Mouse (Mus musculus) neural tube, embryonic 13.5 days (tissue): ENCODE results near the gene Dpysl5. TPM values are rescaled to one million over a fixed set of nuclear protein-coding genes. Genes with fewer than 3 reads are reported as not detected.

Experiments used
- ATAC-seq: fragments of 200-750 bp; cut with Nextera tagmentation; 2 replicates; pipeline ENCODE4 v1.8.0; 2017; ENCODE audit warnings: low read depth, mild to moderate bottlenecking, moderate TSS enrichment, moderate library complexity
- H3K27ac ChIP-seq: fragments of 300-500 bp; sonication (generic); replicated peaks from 2 replicates; pipeline ENCODE4 v1.5.1; 2015; ENCODE audit warnings: moderate library complexity, mild to moderate bottlenecking, inconsistent platforms
- H3K27me3 ChIP-seq: fragments of 300-500 bp; sonication (generic); 2 replicates; pipeline ENCODE4 v1.6.1; 2015; ENCODE audit warnings: mild to moderate bottlenecking, inconsistent platforms
- H3K36me3 ChIP-seq: fragments of 300-500 bp; sonication (generic); 2 replicates; pipeline ENCODE4 v1.6.1; 2015; ENCODE audit warnings: mild to moderate bottlenecking, inconsistent platforms
- H3K4me1 ChIP-seq: fragments of 300-500 bp; sonication (generic); replicated peaks from 2 replicates; pipeline ENCODE4 v1.6.1; 2015; ENCODE audit warnings: inconsistent platforms
- H3K4me2 ChIP-seq: fragments of 300-500 bp; sonication (generic); 2 replicates; pipeline ENCODE4 v1.6.1; 2015; ENCODE audit warnings: inconsistent platforms, mild to moderate bottlenecking, moderate library complexity
- H3K4me3 ChIP-seq: fragments of 300-500 bp; sonication (generic); 2 replicates; pipeline ENCODE4 v1.5.1; 2015; ENCODE audit warnings: mild to moderate bottlenecking, inconsistent platforms
- H3K9ac ChIP-seq: fragments of 300-500 bp; sonication (generic); 2 replicates; pipeline ENCODE4 v1.6.1; 2015; ENCODE audit warnings: moderate library complexity, mild to moderate bottlenecking, inconsistent platforms
- H3K9me3 ChIP-seq: fragments of 300-500 bp; sonication (generic); 2 replicates; pipeline ENCODE4 v1.6.1; 2016; ENCODE audit warnings: inconsistent platforms
- WGBS: fragments of 180-500 bp; shearing (Covaris S2); methylation state at CpG from one replicate; pipeline ENCODE4 v1.1.7; 2015; 5-methylcytosine and 5-hydroxymethylcytosine counted together
- polyA plus RNA-seq: library from polyadenylated mRNA; unstranded; fragments of >200 nt; fragmentation: Nextera tagmentation; extraction: Ambion mirVana; gene quantifications from 2 replicates; pipeline ENCODE4 v1.2.1, GENCODE M21; 2015

Gene Dpysl5
- polyA plus RNA-seq, 1 experiment from 2014 or later, result 184 TPM

GRCm38 (mm10) chr5:30738127-30738828, 26.9 kb downstream of the Dpysl5 start:
- no peaks in the 10 kb centered on the region for H3K27me3 ChIP-seq
- WGBS, result 51% methylated on average over 10 of the region's 10 CpGs
- no peak overlapping the region for H3K4me3 ChIP-seq
- H3K27ac ChIP-seq, result peak overlapping the region; percentile 57
- H3K36me3 ChIP-seq, result peaks cover 22% of the 10 kb centered on the region
- H3K4me2 ChIP-seq, result peak overlapping the region; percentile 29
- no peaks in the 10 kb centered on the region for H3K9me3 ChIP-seq
- H3K9ac ChIP-seq, result peak overlapping the region; percentile 41; the same call in 1 of the 2 replicates
- 0 out of 2 replicates have a peak, but pooled peaks have one; percentile 24 for ATAC-seq
- peaks cover 81% of the 10 kb centered on the region for H3K4me1 ChIP-seq

GRCm38 (mm10) chr5:30739595-30739994, 28.2 kb downstream of the Dpysl5 start:
- Histone ChIP-seq H3K36me3 (peaks cover 33% of the 10 kb centered on the region), H3K9me3 (no peaks in the 10 kb centered on the region), H3K4me3 (no peak overlapping the region), H3K27ac (peak overlapping the region; percentile 57), H3K4me2 (no peak overlapping the region), H3K4me1 (peaks cover 72% of the 10 kb centered on the region), H3K9ac (no peak overlapping the region), H3K27me3 (no peaks in the 10 kb centered on the region)
- WGBS, result 64% methylated on average over 8 of the region's 8 CpGs
- ATAC-seq, result no peak

- H3K36me3 ChIP-seq, result peaks cover 90% of the 10 kb centered on the region
- H3K4me2 ChIP-seq, result no peak overlapping the region
- no peak overlapping the region for H3K9ac ChIP-seq
- peak overlapping the region; percentile 65 for H3K27ac ChIP-seq
- peaks cover 25% of the 10 kb centered on the region for H3K4me1 ChIP-seq
- WGBS, result 53% methylated on average over 12 of the region's 12 CpGs
- H3K4me3 ChIP-seq, result no peak overlapping the region
- H3K9me3 ChIP-seq, result no peaks in the 10 kb centered on the region
- no peaks in the 10 kb centered on the region for H3K27me3 ChIP-seq
- ATAC-seq, result peak; percentile 77
These were observed 38.4 kb downstream of the Dpysl5 start for GRCm38 (mm10) chr5:30749582-30750311.

- WGBS, result 85% methylated on average over 5 of the region's 5 CpGs
- no peaks in the 10 kb centered on the region for H3K9me3 ChIP-seq
- H3K27ac ChIP-seq, result no peak overlapping the region
These were observed 39.7 kb downstream of the Dpysl5 start for GRCm38 (mm10) chr5:30751071-30751470.

GRCm38 (mm10) chr5:30753128-30753527, 41.8 kb downstream of the Dpysl5 start:
- H3K9ac ChIP-seq, result no peak overlapping the region
- WGBS, result 88% methylated on average over 4 of the region's 4 CpGs
- H3K4me3 ChIP-seq, result no peak overlapping the region
- no peak overlapping the region for H3K4me2 ChIP-seq
- peaks cover 81% of the 10 kb centered on the region for H3K36me3 ChIP-seq
- no peak for ATAC-seq
- peaks cover 25% of the 10 kb centered on the region for H3K4me1 ChIP-seq
- H3K9me3 ChIP-seq, result no peaks in the 10 kb centered on the region
- H3K27ac ChIP-seq, result no peak overlapping the region
- H3K27me3 ChIP-seq, result no peaks in the 10 kb centered on the region

More at GRCm38 (mm10) chr5:30751071-30751470, 39.7 kb downstream of the Dpysl5 start:
- peaks cover 25% of the 10 kb centered on the region for H3K4me1 ChIP-seq
- ATAC-seq, result no peak
- no peak overlapping the region for H3K9ac ChIP-seq
- H3K36me3 ChIP-seq, result peaks cover 89% of the 10 kb centered on the region
- H3K4me3 ChIP-seq, result no peak overlapping the region
- H3K27me3 ChIP-seq, result no peaks in the 10 kb centered on the region
- no peak overlapping the region for H3K4me2 ChIP-seq

GRCm38 (mm10) chr5:30755215-30755614, 43.9 kb downstream of the Dpysl5 start:
- Histone ChIP-seq H3K27ac (no peak overlapping the region), H3K4me3 (no peak overlapping the region), H3K4me2 (no peak overlapping the region), H3K36me3 (peaks cover 66% of the 10 kb centered on the region), H3K27me3 (no peaks in the 10 kb centered on the region), H3K9me3 (no peaks in the 10 kb centered on the region), H3K4me1 (peaks cover 7% of the 10 kb centered on the region), H3K9ac (no peak overlapping the region)
- no peak for ATAC-seq
- 66% methylated on average over 5 of the region's 5 CpGs for WGBS

GRCm38 (mm10) chr5:30762815-30763510, 51.6 kb downstream of the Dpysl5 start:
- peaks cover 59% of the 10 kb centered on the region for H3K4me1 ChIP-seq
- peak; percentile 82 for ATAC-seq
- H3K36me3 ChIP-seq, result peaks cover 18% of the 10 kb centered on the region
- no peak overlapping the region for H3K4me3 ChIP-seq
- H3K9ac ChIP-seq, result peak overlapping the region; percentile 41
- H3K27me3 ChIP-seq, result no peaks in the 10 kb centered on the region
- no peaks in the 10 kb centered on the region for H3K9me3 ChIP-seq
- 32% methylated on average over 14 of the region's 14 CpGs for WGBS
- H3K27ac ChIP-seq, result peak overlapping the region; percentile 90
- H3K4me2 ChIP-seq, result peak overlapping the region; percentile 38

GRCm38 (mm10) chr5:30763511-30763830, 52.1 kb downstream of the Dpysl5 start:
- Histone ChIP-seq H3K9ac (peak overlapping the region; percentile 41), H3K36me3 (peaks cover 15% of the 10 kb centered on the region; the same call in 1 of the 2 replicates), H3K4me2 (peak overlapping the region; percentile 38), H3K4me1 (peaks cover 64% of the 10 kb centered on the region), H3K27me3 (no peaks in the 10 kb centered on the region), H3K27ac (peak overlapping the region; percentile 90), H3K4me3 (no peak overlapping the region), H3K9me3 (no peaks in the 10 kb centered on the region)
- 30% methylated on average over 5 of the region's 5 CpGs for WGBS
- peak; percentile 41 for ATAC-seq

GRCm38 (mm10) chr5:30765596-30766370, 54.4 kb downstream of the Dpysl5 start:
- H3K9me3 ChIP-seq, result no peaks in the 10 kb centered on the region
- H3K4me1 ChIP-seq, result peaks cover 73% of the 10 kb centered on the region
- peak overlapping the region; percentile 65 for H3K27ac ChIP-seq

GRCm38 (mm10) chr5:30768082-30768481, 56.7 kb downstream of the Dpysl5 start:
- ATAC-seq, result no peak
- Histone ChIP-seq H3K27me3 (no peaks in the 10 kb centered on the region), H3K9me3 (no peaks in the 10 kb centered on the region), H3K9ac (peak overlapping the region; percentile 35), H3K4me2 (no peak overlapping the region), H3K27ac (peak overlapping the region; percentile 68), H3K4me3 (no peak overlapping the region), H3K4me1 (peaks cover 79% of the 10 kb centered on the region), H3K36me3 (peaks cover 8% of the 10 kb centered on the region; the same call in 1 of the 2 replicates)
- 71% methylated on average over 4 of the region's 4 CpGs for WGBS

More at GRCm38 (mm10) chr5:30765596-30766370, 54.4 kb downstream of the Dpysl5 start:
- Histone ChIP-seq H3K4me3 (no peak overlapping the region), H3K4me2 (no peak overlapping the region), H3K27me3 (no peaks in the 10 kb centered on the region), H3K36me3 (peaks cover 15% of the 10 kb centered on the region; the same call in 1 of the 2 replicates), H3K9ac (no peak overlapping the region)
- no peak for ATAC-seq
- WGBS, result 71% methylated on average over 12 of the region's 12 CpGs

GRCm38 (mm10) chr5:30768598-30768997, 57.2 kb downstream of the Dpysl5 start:
- no peak overlapping the region for H3K4me3 ChIP-seq
- H3K4me2 ChIP-seq, result no peak overlapping the region
- peaks cover 77% of the 10 kb centered on the region for H3K4me1 ChIP-seq
- peaks cover 8% of the 10 kb centered on the region; the same call in 1 of the 2 replicates for H3K36me3 ChIP-seq
- 0 out of 2 replicates have a peak overlapping the region, but pooled peaks have one; percentile 35 for H3K9ac ChIP-seq
- H3K9me3 ChIP-seq, result no peaks in the 10 kb centered on the region
- peak; percentile 44 for ATAC-seq
- peak overlapping the region; percentile 68 for H3K27ac ChIP-seq
- WGBS, result 26% methylated on average over 9 of the region's 9 CpGs
- H3K27me3 ChIP-seq, result no peaks in the 10 kb centered on the region
